Mouse (Mus musculus): ENCODE results near the gene Fat4. TPM values are rescaled to one million over a fixed set of nuclear protein-coding genes. Genes with fewer than 3 reads are reported as not detected.
A peak's percentile ranks its signal among the peaks of the same experiment; 100 is the strongest.

The Fat4 gene
- polyA plus RNA-seq, 1 experiment from 2014 or later, result 7.2 TPM

- Histone ChIP-seq H3K4me3 (replicated peaks) (no peak overlapping the region), H3K27me3 (no peaks in the 10 kb centered on the region), H3K9me3 (no peaks in the 10 kb centered on the region), H3K27ac (no peak overlapping the region), H3K36me3 (peaks cover 52% of the 10 kb centered on the region), H3K9ac (replicated peaks) (no peak overlapping the region), H3K4me2 (replicated peaks) (no peak overlapping the region), H3K4me1 (replicated peaks) (no peaks in the 10 kb centered on the region)
- 77% methylated on average over 7 of the region's 7 CpGs for WGBS
- no peak for ATAC-seq
Observed at GRCm38 (mm10) chr3:39010544-39010943, 123.8 kb downstream of the Fat4 start.

DNA sequence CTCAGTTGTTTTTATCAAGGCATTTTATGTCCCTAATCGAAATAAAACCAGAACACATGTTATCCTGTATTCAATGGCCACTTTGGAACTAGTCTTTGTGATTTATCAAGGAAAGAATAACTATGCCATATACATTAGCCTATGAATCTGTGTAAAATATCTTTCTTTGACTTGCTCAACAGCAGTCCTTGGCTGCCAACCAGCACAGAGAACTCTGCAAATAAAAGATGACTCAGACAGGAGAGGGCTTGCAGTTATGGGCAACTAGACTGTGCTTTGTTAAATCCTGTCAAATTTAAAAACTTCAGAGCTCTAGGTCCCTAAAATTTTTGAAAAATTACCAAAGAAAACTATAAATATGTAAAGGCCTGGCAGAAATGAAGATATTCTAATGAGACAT lies 130.9 kb downstream of the Fat4 start:
- H3K4me2 ChIP-seq (replicated peaks), result no peak overlapping the region
- H3K27me3 ChIP-seq, result no peaks in the 10 kb centered on the region
- no peaks in the 10 kb centered on the region for H3K4me1 ChIP-seq (replicated peaks)
- H3K9ac ChIP-seq (replicated peaks), result no peak overlapping the region
- no peak for ATAC-seq
- H3K4me3 ChIP-seq (replicated peaks), result no peak overlapping the region
- 68% methylated on average over 1 of the region's 1 CpGs for WGBS
- H3K9me3 ChIP-seq, result no peaks in the 10 kb centered on the region
- no peaks in the 10 kb centered on the region for H3K36me3 ChIP-seq
- H3K27ac ChIP-seq, result no peak overlapping the region

GRCm38 (mm10) chr3:39036113-39036512 lies 149.4 kb downstream of the Fat4 start:
- Histone ChIP-seq H3K27ac (no peak overlapping the region), H3K9ac (replicated peaks) (no peak overlapping the region), H3K36me3 (no peaks in the 10 kb centered on the region), H3K27me3 (no peaks in the 10 kb centered on the region), H3K9me3 (no peaks in the 10 kb centered on the region), H3K4me2 (replicated peaks) (no peak overlapping the region), H3K4me3 (replicated peaks) (no peak overlapping the region), H3K4me1 (replicated peaks) (no peaks in the 10 kb centered on the region)
- WGBS, result 56% methylated on average over 2 of the region's 2 CpGs
- no peak for ATAC-seq

- ATAC-seq, result no peak
- no peak overlapping the region for H3K4me3 ChIP-seq (replicated peaks)
- H3K4me2 ChIP-seq (replicated peaks), result no peak overlapping the region
- no peak overlapping the region for H3K9ac ChIP-seq (replicated peaks)
- H3K27me3 ChIP-seq, result no peaks in the 10 kb centered on the region
- no peaks in the 10 kb centered on the region for H3K9me3 ChIP-seq
- no peaks in the 10 kb centered on the region for H3K36me3 ChIP-seq
- 59% methylated on average over 4 of the region's 4 CpGs for WGBS
- H3K27ac ChIP-seq, result no peak overlapping the region
- peaks cover 17% of the 10 kb centered on the region for H3K4me1 ChIP-seq (replicated peaks)
Observed at GRCm38 (mm10) chr3:39046425-39046824, 159.7 kb downstream of the Fat4 start.

DNA sequence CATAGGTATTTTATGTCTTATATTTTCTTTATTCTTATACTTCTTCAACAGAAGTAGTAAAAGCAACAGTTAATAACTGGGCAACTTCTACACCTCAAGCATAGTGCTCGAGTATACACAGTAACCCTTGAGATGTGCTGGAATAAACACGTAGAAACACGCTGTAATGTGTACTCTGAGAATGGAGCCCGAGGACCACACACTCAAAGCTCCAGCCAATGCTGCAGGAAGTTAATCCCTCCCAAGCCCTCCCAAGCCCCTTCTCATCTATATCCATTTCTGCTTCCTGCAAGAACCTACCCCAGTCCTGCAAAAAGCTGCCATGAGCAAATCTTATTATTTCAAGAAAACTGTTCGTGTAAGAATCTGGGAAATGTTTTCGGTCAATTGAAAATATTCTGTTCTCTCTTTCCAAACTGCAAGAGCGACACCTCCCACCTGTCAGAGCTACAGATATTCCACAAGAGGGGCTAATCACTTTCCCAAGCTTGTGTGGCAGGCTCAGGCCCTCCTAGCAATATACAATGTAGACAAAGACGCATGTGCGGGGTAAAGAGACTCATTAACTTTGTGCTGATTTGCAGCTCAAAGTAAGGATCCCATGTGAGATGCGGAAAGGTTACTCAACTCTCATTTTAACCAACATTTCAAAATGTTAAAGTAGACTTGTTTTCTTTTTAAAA lies 161.0 kb downstream of the Fat4 start:
- Histone ChIP-seq H3K27ac (peak overlapping the region; percentile 26; the same call in 1 of the 2 replicates), H3K4me2 (replicated peaks) (no peak overlapping the region)

GRCm38 (mm10) chr3:39048304-39048667 lies 161.5 kb downstream of the Fat4 start:
- Histone ChIP-seq H3K4me3 (replicated peaks) (no peak overlapping the region), H3K36me3 (no peaks in the 10 kb centered on the region), H3K27ac (no peak overlapping the region), H3K4me2 (replicated peaks) (no peak overlapping the region), H3K27me3 (no peaks in the 10 kb centered on the region), H3K9me3 (no peaks in the 10 kb centered on the region), H3K9ac (replicated peaks) (no peak overlapping the region), H3K4me1 (replicated peaks) (peaks cover 20% of the 10 kb centered on the region)
- ATAC-seq, result peak; percentile 54
- WGBS, result 27% methylated on average over 5 of the region's 5 CpGs

More for the DNA sequence above, 161.0 kb downstream of the Fat4 start:
- Histone ChIP-seq H3K4me1 (replicated peaks) (peaks cover 17% of the 10 kb centered on the region), H3K9me3 (no peaks in the 10 kb centered on the region), H3K9ac (replicated peaks) (no peak overlapping the region), H3K36me3 (no peaks in the 10 kb centered on the region), H3K27me3 (no peaks in the 10 kb centered on the region), H3K4me3 (replicated peaks) (no peak overlapping the region)
- WGBS, result 50% methylated on average over 10 of the region's 10 CpGs
- ATAC-seq, result peak; percentile 75

DNA sequence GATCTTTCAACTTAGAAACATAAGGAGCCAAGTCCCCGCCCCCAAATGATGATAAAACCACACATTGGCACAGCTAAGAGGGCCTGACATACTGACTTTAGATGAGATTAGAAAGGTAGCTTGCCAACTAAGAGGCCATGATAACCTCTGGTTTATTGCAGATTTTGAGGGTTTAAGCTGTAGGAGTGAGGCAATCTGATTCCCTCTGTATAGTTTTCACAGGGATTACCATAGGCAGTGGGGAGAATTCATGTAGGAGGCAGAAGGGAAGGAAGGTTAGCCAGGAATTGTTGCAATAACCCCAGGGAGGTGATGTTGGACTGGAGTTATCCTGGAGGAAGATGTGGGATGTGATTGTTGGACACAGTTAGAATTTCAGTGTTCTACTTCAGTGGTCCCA lies 163.4 kb downstream of the Fat4 start:
- WGBS, result 95% methylated on average over 1 of the region's 1 CpGs
- no peak overlapping the region for H3K4me3 ChIP-seq (replicated peaks)
- no peaks in the 10 kb centered on the region for H3K27me3 ChIP-seq
- peaks cover 20% of the 10 kb centered on the region for H3K4me1 ChIP-seq (replicated peaks)
- no peaks in the 10 kb centered on the region for H3K36me3 ChIP-seq
- H3K9ac ChIP-seq (replicated peaks), result no peak overlapping the region
- no peak overlapping the region for H3K27ac ChIP-seq
- no peak overlapping the region for H3K4me2 ChIP-seq (replicated peaks)
- no peak for ATAC-seq
- no peaks in the 10 kb centered on the region for H3K9me3 ChIP-seq

DNA sequence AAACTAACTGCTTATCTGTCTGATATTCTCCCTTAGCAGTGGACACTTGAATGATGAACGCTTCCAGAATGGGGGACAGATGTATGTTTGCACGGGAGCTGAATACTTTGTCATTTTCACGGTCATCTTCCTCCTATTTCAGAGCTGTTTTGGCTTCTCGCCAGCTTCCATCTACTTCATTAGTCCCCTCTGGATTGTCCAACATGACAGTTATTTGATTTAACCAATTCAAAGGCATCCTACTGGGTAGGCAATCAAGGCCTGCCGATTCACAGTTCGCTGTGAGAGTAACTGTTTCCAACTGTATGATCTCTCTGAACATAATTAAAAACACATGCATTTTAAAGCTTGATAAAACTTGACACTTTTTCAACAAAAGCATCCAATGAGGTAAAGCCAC lies 166.3 kb downstream of the Fat4 start:
- peak; percentile 79; the same call in 1 of the 2 replicates for ATAC-seq
- Histone ChIP-seq H3K4me3 (replicated peaks) (no peak overlapping the region), H3K9ac (replicated peaks) (no peak overlapping the region), H3K4me1 (replicated peaks) (peaks cover 11% of the 10 kb centered on the region; the same call in 1 of the 2 replicates), H3K9me3 (no peaks in the 10 kb centered on the region), H3K27me3 (no peaks in the 10 kb centered on the region), H3K4me2 (replicated peaks) (no peak overlapping the region), H3K27ac (no peak overlapping the region), H3K36me3 (no peaks in the 10 kb centered on the region)
- 44% methylated on average over 6 of the region's 6 CpGs for WGBS
